Comparison of ENCODE assay signal across 9 mouse cellular contexts in the genomic region with DNA sequence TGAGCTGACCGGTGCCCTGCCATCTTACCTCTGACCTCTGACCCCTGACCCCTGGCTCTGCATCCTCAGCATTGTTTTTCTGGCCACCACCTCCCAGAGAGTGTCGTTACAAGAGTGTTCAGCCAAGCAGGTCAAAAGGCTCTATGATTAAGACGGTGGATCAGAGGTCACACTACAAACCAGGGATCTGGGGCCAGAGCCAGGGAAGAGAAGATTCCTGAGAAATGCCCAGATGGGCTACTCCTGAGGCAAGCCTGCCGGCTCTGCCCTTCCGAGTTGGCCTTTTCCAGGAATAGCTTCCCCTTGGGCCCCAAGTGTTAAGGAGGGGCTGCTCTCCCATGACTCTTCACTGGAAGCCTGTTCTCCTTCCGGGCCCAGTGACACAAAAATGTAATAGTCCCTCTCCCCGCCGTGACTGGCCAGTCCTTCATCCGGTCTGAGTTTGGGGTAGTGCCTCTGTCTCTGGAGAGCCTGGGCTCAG. TPM values are rescaled to one million over a fixed set of nuclear protein-coding genes. Genes with fewer than 3 reads are reported as not detected.
DNase-seq lines count a peak whose midpoint lies in the region; ATAC-seq and TF ChIP-seq lines count a peak whose summit lies in the region.
"Had no signal": no experiment of that assay in that cellular context is flagged by ENCODE, and none has a peak within 500 bp of the region (broad histone marks: within the 10 kb centered on the region; RNA-seq: fewer than 3 reads in every experiment).

No protein-coding gene starts in this region.

- no peak overlapping the region for H3K27ac ChIP-seq in midbrain, embryonic 11.5 days (ENCODE audit: low read depth, low read length)
- H3K27ac ChIP-seq in midbrain, postnatal 0 days (ENCODE audit: low read depth, low read length) = no peak overlapping the region
- peak overlapping the region; percentile 72 for H3K27ac ChIP-seq in kidney, adult 2 months (ENCODE audit: insufficient read depth, low read depth, low read length)

- intact Hi-C loops in gastrocnemius, postnatal 14 days (cut with DNase I; ENCODE audit: low total_unique reads) = no loop called here
- intact Hi-C loops in left cerebral cortex, postnatal 36 days (cut with DNase I) = no loop called here

- H3K27me3 ChIP-seq in midbrain, embryonic 11.5 days (ENCODE audit: control insufficient read depth, insufficient read depth, low read length) = peaks cover 30% of the 10 kb centered on the region
- H3K27me3 ChIP-seq in midbrain, postnatal 0 days (ENCODE audit: insufficient read depth, low read length) = peaks cover 42% of the 10 kb centered on the region
- no peaks in the 10 kb centered on the region for H3K27me3 ChIP-seq in kidney, adult 2 months (replicated peaks; ENCODE audit: control insufficient read depth, insufficient read depth, low read length)

- no peak for TF ChIP-seq POLR2A in kidney, adult 2 months (IDR thresholded peaks at IDR 0.05; ENCODE audit: low read depth, low read length)

- WGBS in midbrain, embryonic 11.5 days = under 1% methylated on average over 9 of the region's 9 CpGs
- 4% methylated on average over 9 of the region's 9 CpGs for WGBS in midbrain, postnatal 0 days
- WGBS in kidney, adult 2 months = 7% methylated on average over 9 of the region's 9 CpGs

- no peak for TF ChIP-seq CTCF in midbrain, postnatal 0 days (IDR thresholded peaks at IDR 0.05)
- TF ChIP-seq CTCF in kidney, adult 2 months (conservative IDR thresholded peaks at IDR 0.05; ENCODE audit: insufficient read depth, insufficient read length, low read depth, low read length) = no peak

- peak overlapping the region; percentile 28; the same call in 1 of the 2 replicates for H3K9ac ChIP-seq in midbrain, embryonic 11.5 days (ENCODE audit: low read length)
- H3K9ac ChIP-seq in midbrain, postnatal 0 days (replicated peaks; ENCODE audit: low read length, poor library complexity, severe bottlenecking) = no peak overlapping the region

- ATAC-seq in midbrain, embryonic 11.5 days (ENCODE audit: low FRiP score) = no peak
- no peak for ATAC-seq in midbrain, postnatal 0 days (ENCODE audit: low FRiP score)
- no peak for ATAC-seq in frontal cortex, adult (ENCODE audit: low TSS enrichment)

- peaks cover 18% of the 10 kb centered on the region for H3K4me1 ChIP-seq in midbrain, embryonic 11.5 days (ENCODE audit: control insufficient read depth, insufficient read depth, low read length)
- H3K4me1 ChIP-seq in midbrain, postnatal 0 days (ENCODE audit: insufficient read depth, low read length) = no peaks in the 10 kb centered on the region
- peaks cover 21% of the 10 kb centered on the region for H3K4me1 ChIP-seq in kidney, adult 2 months (ENCODE audit: control insufficient read depth, insufficient read depth, low read length)

- DNase-seq in midbrain, embryonic 11.5 days (ENCODE audit: low spot score, missing footprints) = peak; percentile 91
- no peak for DNase-seq in midbrain, postnatal 0 days (ENCODE audit: low spot score)
- peak; percentile 42 for DNase-seq in gastrocnemius, postnatal 14 days
- peak; percentile 96 for DNase-seq in kidney, adult 2 months
- DNase-seq in retina, postnatal 1 day = peak; percentile 41
- DNase-seq in left cerebral cortex, postnatal 36 days (ENCODE audit: low spot score in 2 of 2) = no peak
- no peak for DNase-seq in left cerebral cortex, adult 8-10 months (ENCODE audit: low spot score in 2 of 2)

- no peak overlapping the region for H3K4me3 ChIP-seq in midbrain, embryonic 11.5 days (ENCODE audit: low read depth, low read length)
- H3K4me3 ChIP-seq in midbrain, postnatal 0 days (ENCODE audit: low read depth, low read length) = no peak overlapping the region
- no peak overlapping the region for H3K4me3 ChIP-seq in kidney, adult 2 months (ENCODE audit: insufficient read depth, low read depth, low read length)

- no peaks in the 10 kb centered on the region for H3K36me3 ChIP-seq in midbrain, embryonic 11.5 days (ENCODE audit: control insufficient read depth, insufficient read depth, low read length)
- no peaks in the 10 kb centered on the region for H3K36me3 ChIP-seq in midbrain, postnatal 0 days (ENCODE audit: insufficient read depth, low read length)
- no peaks in the 10 kb centered on the region for H3K36me3 ChIP-seq in kidney, adult 2 months (ENCODE audit: control insufficient read depth, insufficient read depth, low read length)

- H3K4me2 ChIP-seq in midbrain, embryonic 11.5 days = peak overlapping the region; percentile 15; the same call in 1 of the 2 replicates
- no peak overlapping the region for H3K4me2 ChIP-seq in midbrain, postnatal 0 days (ENCODE audit: low read depth, low read length, poor library complexity, severe bottlenecking)

- H3K9me3 ChIP-seq in midbrain, embryonic 11.5 days (ENCODE audit: control insufficient read depth, low read length) = no peaks in the 10 kb centered on the region
- no peaks in the 10 kb centered on the region for H3K9me3 ChIP-seq in midbrain, postnatal 0 days (ENCODE audit: low read length)

RNA-seq across cellular contexts. Expression of gene Car4, which starts 2.2 kb away (rescaled TPM):
- polyA plus RNA-seq in midbrain, embryonic 11.5 days (2014; fragmentation: Nextera tagmentation; extraction: Ambion mirVana) = 5.5 and 6.6 TPM in 2 replicates
- total RNA-seq in midbrain, postnatal 0 days (2014; rRNA removed) = 0.71 and 1.5 TPM in 2 replicates
- polyA plus RNA-seq in midbrain, postnatal 0 days (2015; fragmentation: Nextera tagmentation; extraction: Ambion mirVana) = 9.0 and 12.1 TPM in 2 replicates
- 10 to 100 TPM; 18.3 to 28.3 TPM for total RNA-seq in gastrocnemius, postnatal 14 days (2021)
- polyA plus RNA-seq in kidney, adult 2 months (2012; rRNA removed) = 91.5 and 107 TPM in 2 replicates
- total RNA-seq in left cerebral cortex, postnatal 36 days (2021) = 10 to 100 TPM; 75.0 to 82.3 TPM
- 10 to 100 TPM; 49.2 to 57.6 (median 54.8) TPM for total RNA-seq in left cerebral cortex, adult 8-10 months (2022)
- total RNA-seq: MEL had no signal

RNA-seq across cellular contexts. Expression of gene Znhit3, which starts 43.6 kb away (rescaled TPM):
- polyA plus RNA-seq in midbrain, embryonic 11.5 days (2014; fragmentation: Nextera tagmentation; extraction: Ambion mirVana) = 69.4 and 72.4 TPM in 2 replicates
- total RNA-seq in midbrain, postnatal 0 days (2014; rRNA removed) = 30.0 and 36.0 TPM in 2 replicates
- 79.7 and 86.3 TPM in 2 replicates for polyA plus RNA-seq in midbrain, postnatal 0 days (2015; fragmentation: Nextera tagmentation; extraction: Ambion mirVana)
- total RNA-seq in gastrocnemius, postnatal 14 days (2021) = 10 to 100 TPM in 1 of 2 experiments, 1 to 10 TPM in 1; 9.5 to 11.2 TPM
- 9.2 and 11.0 TPM in 2 replicates for polyA plus RNA-seq in kidney, adult 2 months (2012; rRNA removed)
- total RNA-seq in left cerebral cortex, postnatal 36 days (2021) = 10 to 100 TPM; 31.3 to 38.4 TPM
- total RNA-seq in left cerebral cortex, adult 8-10 months (2022) = 10 to 100 TPM; 30.3 to 33.0 (median 32.5) TPM

Comparison
In these comparisons a context has a peak if more than half of its experiments do, and no peak if none do; other contexts are left out.
1. DNase-seq: peak in midbrain, embryonic 11.5 days (single experiment), gastrocnemius, postnatal 14 days (single experiment), kidney, adult 2 months (single experiment) and retina, postnatal 1 day (single experiment); none in midbrain, postnatal 0 days (single experiment), left cerebral cortex, postnatal 36 days (0 of 2) and left cerebral cortex, adult 8-10 months (0 of 2).